Mouse (Mus musculus): ENCODE measurements around the gene Ssh1.

Ssh1 gene

DNA sequence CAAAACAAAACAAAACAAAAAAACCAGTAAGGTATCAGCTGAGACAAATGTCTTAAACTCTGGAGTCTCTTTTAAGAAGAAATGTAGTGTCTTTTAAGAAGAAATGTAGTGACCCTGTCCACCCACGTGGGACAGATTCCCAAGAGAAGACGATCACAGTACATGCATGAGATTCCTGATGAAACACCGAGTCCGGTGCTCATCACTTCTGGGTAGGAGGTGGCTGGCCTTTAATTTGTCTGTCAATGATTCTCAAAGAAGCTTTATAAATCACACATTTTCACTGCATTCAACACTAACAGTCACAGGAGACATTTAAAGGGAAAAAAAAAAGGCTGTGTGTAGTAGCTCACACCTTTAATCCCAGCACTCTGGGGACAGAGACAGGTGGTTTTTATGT lies 103.8 kb downstream of the Ssh1 start:
- no peak for DNase-seq (ENCODE audit: inconsistent ontology term)

DNA sequence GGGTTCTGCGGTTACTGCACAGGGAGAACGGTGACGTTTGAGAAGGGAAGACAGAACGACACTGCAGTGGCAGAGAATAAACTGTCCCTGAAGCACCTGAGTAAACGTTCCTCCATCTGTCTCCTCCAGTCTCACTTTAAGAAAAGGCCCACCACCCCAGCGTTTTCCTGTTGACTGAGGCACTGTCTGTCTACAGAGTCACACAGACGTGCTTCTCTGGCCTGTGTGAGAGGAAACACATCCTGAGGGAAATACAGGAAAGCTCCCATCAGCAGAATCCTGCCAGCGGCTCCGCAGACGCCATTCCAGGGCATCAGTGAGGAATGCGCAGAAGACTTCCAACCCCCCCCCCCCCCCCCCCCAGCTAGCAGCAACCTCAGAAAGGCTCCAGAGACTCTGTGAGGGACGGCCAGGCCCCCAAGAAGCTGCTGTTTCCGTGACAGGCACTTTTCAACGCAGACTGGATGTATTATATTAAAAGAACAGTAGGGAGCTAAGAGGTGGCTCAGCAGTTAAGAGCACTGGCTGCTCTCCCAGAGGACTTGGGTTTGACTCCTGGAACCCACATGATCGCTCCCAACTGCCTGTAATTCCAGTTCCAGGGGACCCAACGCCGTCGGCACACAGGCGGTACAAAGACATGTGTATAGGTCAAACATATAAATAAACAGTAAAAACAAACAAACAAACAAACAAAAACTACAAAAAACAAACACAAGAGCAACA lies 104.3 kb downstream of the Ssh1 start:
- DNase-seq (ENCODE audit: inconsistent ontology term) = peak; percentile 67

GRCm38 (mm10) chr5:113888186-113888795 lies 105.4 kb downstream of the Ssh1 start:
- DNase-seq (ENCODE audit: inconsistent ontology term) = no peak

- DNase-seq (ENCODE audit: inconsistent ontology term) = no peak
These were observed 106.6 kb downstream of the Ssh1 start for GRCm38 (mm10) chr5:113887132-113887531.

Measured in Muller cell, postnatal 12 days (primary cell).